Mouse (Mus musculus): ENCODE results near the gene Mrpl24. TPM values are rescaled to one million over a fixed set of nuclear protein-coding genes. Genes with fewer than 3 reads are reported as not detected.
A peak's percentile ranks its signal among the peaks of the same experiment; 100 is the strongest.
"Not testable (repeated sequence)": the region's sequence is repeated elsewhere in the genome, so short reads cannot be mapped to it uniquely, and the experiment has no call there.

Mrpl24 gene
- polyA plus RNA-seq, 1 experiment from 2014 or later = 77.5 TPM

GRCm38 (mm10) chr3:87893367-87893905 is 25.9 kb upstream of the Mrpl24 start:
- Histone ChIP-seq H3K4me1 (replicated peaks; ENCODE audit: control insufficient read depth, insufficient read depth, low read length) (no peaks in the 10 kb centered on the region), H3K4me3 (ENCODE audit: low read length) (no peak overlapping the region), H3K27ac (ENCODE audit: low read length) (no peak overlapping the region), H3K4me2 (ENCODE audit: low read depth, low read length) (no peak overlapping the region), H3K36me3 (ENCODE audit: control insufficient read depth, insufficient read depth, low read length) (no peaks in the 10 kb centered on the region), H3K27me3 (ENCODE audit: control insufficient read depth, insufficient read depth, low read depth, low read length) (no peaks in the 10 kb centered on the region), H3K9me3 (ENCODE audit: control insufficient read depth, low read length) (0 out of 2 replicates have a peak, but pooled peaks cover 4% of the 10 kb centered on the region), H3K9ac (ENCODE audit: low read length) (no peak overlapping the region)
- 69% methylated on average over 3 of the region's 3 CpGs for WGBS
- no peak for ATAC-seq (ENCODE audit: low read depth)

GRCm38 (mm10) chr3:87899266-87899665 is 20.0 kb upstream of the Mrpl24 start:
- no peaks in the 10 kb centered on the region for H3K27me3 ChIP-seq (ENCODE audit: control insufficient read depth, insufficient read depth, low read depth, low read length)
- H3K4me1 ChIP-seq (replicated peaks; ENCODE audit: control insufficient read depth, insufficient read depth, low read length) = no peaks in the 10 kb centered on the region
- ATAC-seq (ENCODE audit: low read depth) = no peak
- H3K9ac ChIP-seq (ENCODE audit: low read length) = no peak overlapping the region
- H3K4me3 ChIP-seq (ENCODE audit: low read length) = no peak overlapping the region
- no peak overlapping the region for H3K27ac ChIP-seq (ENCODE audit: low read length)
- no peak overlapping the region for H3K4me2 ChIP-seq (ENCODE audit: low read depth, low read length)
- H3K36me3 ChIP-seq (ENCODE audit: control insufficient read depth, insufficient read depth, low read length) = no peaks in the 10 kb centered on the region
- H3K9me3 ChIP-seq (ENCODE audit: control insufficient read depth, low read length) = no peaks in the 10 kb centered on the region
- WGBS = 63% methylated on average over 3 of the region's 3 CpGs

- H3K4me2 ChIP-seq (ENCODE audit: low read depth, low read length) = no peak overlapping the region
- no peak overlapping the region for H3K9ac ChIP-seq (ENCODE audit: low read length)
- no peaks in the 10 kb centered on the region for H3K9me3 ChIP-seq (ENCODE audit: control insufficient read depth, low read length)
- 63% methylated on average over 3 of the region's 3 CpGs for WGBS
- no peaks in the 10 kb centered on the region for H3K27me3 ChIP-seq (ENCODE audit: control insufficient read depth, insufficient read depth, low read depth, low read length)
- H3K4me3 ChIP-seq (ENCODE audit: low read length) = no peak overlapping the region
- ATAC-seq (ENCODE audit: low read depth) = no peak
- H3K4me1 ChIP-seq (replicated peaks; ENCODE audit: control insufficient read depth, insufficient read depth, low read length) = no peaks in the 10 kb centered on the region
- H3K36me3 ChIP-seq (ENCODE audit: control insufficient read depth, insufficient read depth, low read length) = no peaks in the 10 kb centered on the region
- no peak overlapping the region for H3K27ac ChIP-seq (ENCODE audit: low read length)
These were observed 19.5 kb upstream of the Mrpl24 start for GRCm38 (mm10) chr3:87899776-87900175.

GRCm38 (mm10) chr3:87901036-87901624 is 18.2 kb upstream of the Mrpl24 start:
- Histone ChIP-seq H3K4me1 (replicated peaks; ENCODE audit: control insufficient read depth, insufficient read depth, low read length) (no peaks in the 10 kb centered on the region), H3K27ac (ENCODE audit: low read length) (no peak overlapping the region), H3K36me3 (ENCODE audit: control insufficient read depth, insufficient read depth, low read length) (no peaks in the 10 kb centered on the region), H3K27me3 (ENCODE audit: control insufficient read depth, insufficient read depth, low read depth, low read length) (no peaks in the 10 kb centered on the region), H3K4me3 (ENCODE audit: low read length) (no peak overlapping the region), H3K9me3 (ENCODE audit: control insufficient read depth, low read length) (no peaks in the 10 kb centered on the region), H3K4me2 (ENCODE audit: low read depth, low read length) (no peak overlapping the region), H3K9ac (ENCODE audit: low read length) (no peak overlapping the region)
- no peak for ATAC-seq (ENCODE audit: low read depth)
- WGBS = 0% methylated on average over 1 of the region's 1 CpGs

GRCm38 (mm10) chr3:87901959-87902358 is 17.3 kb upstream of the Mrpl24 start:
- not testable (repeated sequence) for ATAC-seq (ENCODE audit: low read depth); H3K4me3 ChIP-seq (ENCODE audit: low read length); H3K4me1 ChIP-seq (replicated peaks; ENCODE audit: control insufficient read depth, insufficient read depth, low read length); H3K9me3 ChIP-seq (ENCODE audit: control insufficient read depth, low read length); H3K9ac ChIP-seq (ENCODE audit: low read length); H3K27me3 ChIP-seq (ENCODE audit: control insufficient read depth, insufficient read depth, low read depth, low read length); H3K4me2 ChIP-seq (ENCODE audit: low read depth, low read length); H3K27ac ChIP-seq (ENCODE audit: low read length); H3K36me3 ChIP-seq (ENCODE audit: control insufficient read depth, insufficient read depth, low read length)
- WGBS = 79% methylated on average over 5 of the region's 6 CpGs

- peaks cover 10% of the 10 kb centered on the region for H3K4me1 ChIP-seq (replicated peaks; ENCODE audit: control insufficient read depth, insufficient read depth, low read length)
- ATAC-seq (ENCODE audit: low read depth) = no peak
- H3K27me3 ChIP-seq (ENCODE audit: control insufficient read depth, insufficient read depth, low read depth, low read length) = no peaks in the 10 kb centered on the region
- H3K36me3 ChIP-seq (ENCODE audit: control insufficient read depth, insufficient read depth, low read length) = no peaks in the 10 kb centered on the region
- 54% methylated on average over 5 of the region's 5 CpGs for WGBS
- H3K4me3 ChIP-seq (ENCODE audit: low read length) = no peak overlapping the region
- no peak overlapping the region for H3K9ac ChIP-seq (ENCODE audit: low read length)
- H3K9me3 ChIP-seq (ENCODE audit: control insufficient read depth, low read length) = no peaks in the 10 kb centered on the region
- H3K4me2 ChIP-seq (ENCODE audit: low read depth, low read length) = no peak overlapping the region
- H3K27ac ChIP-seq (ENCODE audit: low read length) = no peak overlapping the region
These were observed 15.5 kb upstream of the Mrpl24 start for GRCm38 (mm10) chr3:87903821-87904220.

GRCm38 (mm10) chr3:87905880-87906485 is 13.3 kb upstream of the Mrpl24 start, which contains the start of gene Hdgf:
Gene Hdgf (plus strand): TSS chr3:87906321.
- peaks cover 31% of the 10 kb centered on the region for H3K4me1 ChIP-seq (replicated peaks; ENCODE audit: control insufficient read depth, insufficient read depth, low read length)
- H3K4me2 ChIP-seq (ENCODE audit: low read depth, low read length) = peak within 1 kb of the TSS; percentile 86
- H3K36me3 ChIP-seq (ENCODE audit: control insufficient read depth, insufficient read depth, low read length) = no peaks in the 10 kb centered on the region
- WGBS = under 1% methylated on average over 55 of the region's 57 CpGs
- ATAC-seq (ENCODE audit: low read depth) = peak; percentile 95
- no peaks in the 10 kb centered on the region for H3K27me3 ChIP-seq (ENCODE audit: control insufficient read depth, insufficient read depth, low read depth, low read length)
- peak within 1 kb of the TSS; percentile 98 for H3K4me3 ChIP-seq (ENCODE audit: low read length)
- peak within 1 kb of the TSS; percentile 98 for H3K27ac ChIP-seq (ENCODE audit: low read length)
- H3K9ac ChIP-seq (ENCODE audit: low read length) = peak within 1 kb of the TSS; percentile 99
- H3K9me3 ChIP-seq (ENCODE audit: control insufficient read depth, low read length) = no peaks in the 10 kb centered on the region

GRCm38 (mm10) chr3:87906601-87906980 is 12.7 kb upstream of the Mrpl24 start:
- ATAC-seq (ENCODE audit: low read depth) = peak; percentile 6; the same call in 1 of the 2 replicates
- under 1% methylated on average over 40 of the region's 47 CpGs for WGBS
- H3K4me2 ChIP-seq (ENCODE audit: low read depth, low read length) = peak overlapping the region; percentile 86
- peaks cover 35% of the 10 kb centered on the region for H3K4me1 ChIP-seq (replicated peaks; ENCODE audit: control insufficient read depth, insufficient read depth, low read length)
- H3K9me3 ChIP-seq (ENCODE audit: control insufficient read depth, low read length) = no peaks in the 10 kb centered on the region
- H3K27me3 ChIP-seq (ENCODE audit: control insufficient read depth, insufficient read depth, low read depth, low read length) = no peaks in the 10 kb centered on the region
- peak overlapping the region; percentile 98 for H3K4me3 ChIP-seq (ENCODE audit: low read length)
- H3K9ac ChIP-seq (ENCODE audit: low read length) = peak overlapping the region; percentile 99
- H3K27ac ChIP-seq (ENCODE audit: low read length) = peak overlapping the region; percentile 98
- H3K36me3 ChIP-seq (ENCODE audit: control insufficient read depth, insufficient read depth, low read length) = no peaks in the 10 kb centered on the region

GRCm38 (mm10) chr3:87906981-87907857 is 12.1 kb upstream of the Mrpl24 start:
- Histone ChIP-seq H3K36me3 (ENCODE audit: control insufficient read depth, insufficient read depth, low read length) (no peaks in the 10 kb centered on the region), H3K4me3 (ENCODE audit: low read length) (peak overlapping the region; percentile 98), H3K9me3 (ENCODE audit: control insufficient read depth, low read length) (no peaks in the 10 kb centered on the region), H3K9ac (ENCODE audit: low read length) (peak overlapping the region; percentile 99), H3K27ac (ENCODE audit: low read length) (peak overlapping the region; percentile 98), H3K4me2 (ENCODE audit: low read depth, low read length) (peak overlapping the region; percentile 86), H3K27me3 (ENCODE audit: control insufficient read depth, insufficient read depth, low read depth, low read length) (no peaks in the 10 kb centered on the region), H3K4me1 (replicated peaks; ENCODE audit: control insufficient read depth, insufficient read depth, low read length) (peaks cover 35% of the 10 kb centered on the region)
- peak; percentile 13; the same call in 1 of the 2 replicates for ATAC-seq (ENCODE audit: low read depth)
- under 1% methylated on average over 26 of the region's 27 CpGs for WGBS

All from lung, embryonic 16.5 days (tissue).